Mouse (Mus musculus) cerebellum, postnatal 4 days (tissue): ENCODE data around the gene 5430419D17Rik.

Experiments
- DNase-seq, 2 experiments: peaks; one replicate each; pipeline ENCODE4 v3.0.0; 2022; ENCODE audit warnings: low spot score in 2 of 2, mixed read lengths in 1 of 2

Gene 5430419D17Rik

GRCm38 (mm10) chr7:131174121-131174520 is at the start of gene 5430419D17Rik:
Gene 5430419D17Rik (plus strand): TSS chr7:131174402.
- no peak for DNase-seq

DNA sequence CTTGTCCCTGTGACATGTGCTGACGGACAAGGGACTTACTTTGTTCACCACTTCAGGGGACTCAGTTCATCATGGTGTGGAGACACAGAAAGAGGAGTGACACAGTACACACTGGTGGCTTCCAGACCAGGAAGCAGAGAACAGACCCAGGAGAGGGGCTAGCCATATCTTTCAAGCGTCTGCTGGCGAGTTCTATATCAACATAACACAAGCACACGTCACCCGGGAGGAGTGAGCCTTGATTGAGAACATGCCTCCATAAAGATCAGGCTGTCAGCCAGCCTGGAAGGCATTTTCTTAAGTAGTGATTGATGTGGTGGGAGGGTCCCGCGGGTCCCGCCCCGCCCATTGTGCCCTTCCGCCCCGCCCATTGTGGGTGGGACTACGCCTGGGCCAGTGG is 44.2 kb upstream of the 5430419D17Rik start:
- DNase-seq, result no peak

DNA sequence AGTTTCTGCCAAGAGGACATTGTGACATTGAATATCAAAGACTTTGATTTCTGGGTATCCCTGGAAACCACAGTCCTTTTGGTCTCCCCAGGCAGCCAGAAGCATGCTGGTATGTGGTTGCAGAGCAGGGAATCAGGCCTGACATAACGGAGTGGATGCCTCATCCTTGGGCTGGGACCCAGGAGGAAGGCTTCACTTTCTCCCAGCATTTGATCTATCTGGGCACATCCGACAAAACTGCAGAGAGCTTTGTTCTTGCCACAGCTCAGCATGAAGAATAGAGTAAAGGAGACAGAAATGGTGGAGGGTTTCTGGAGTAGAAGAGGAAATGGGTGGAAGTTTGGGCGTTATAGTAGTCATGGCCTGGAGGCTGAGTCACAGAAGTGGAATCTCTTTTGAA is 41.0 kb upstream of the 5430419D17Rik start:
- DNase-seq, result no peak

- no peak for DNase-seq
These were observed 28.0 kb upstream of the 5430419D17Rik start, which contains the start of gene 4933402N03Rik for GRCm38 (mm10) chr7:131146214-131146613. Gene 4933402N03Rik (minus strand): TSS chr7:131146314.

DNA sequence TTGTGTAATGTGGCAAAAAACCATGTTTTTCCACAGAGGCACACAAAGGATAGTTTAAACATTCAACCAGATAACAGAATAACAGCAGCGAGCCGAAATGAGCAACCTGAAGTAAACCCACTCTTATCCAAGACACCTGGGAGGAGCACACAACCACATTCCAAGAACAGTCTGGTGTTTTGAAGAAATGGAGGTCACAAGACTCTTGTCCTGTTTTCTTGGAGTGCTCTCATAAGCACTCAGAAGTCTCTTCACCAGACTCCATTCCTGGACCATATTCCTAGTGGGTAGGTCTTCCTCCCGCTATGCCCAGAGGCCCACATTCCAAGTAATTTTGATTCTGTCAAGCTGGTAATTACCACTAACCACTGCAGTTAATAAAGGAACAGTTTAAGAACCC is 24.0 kb upstream of the 5430419D17Rik start:
- DNase-seq, result no peak

GRCm38 (mm10) chr7:131153044-131153443 is 21.2 kb upstream of the 5430419D17Rik start:
- DNase-seq, result no peak

GRCm38 (mm10) chr7:131162251-131162650 is 12.0 kb upstream of the 5430419D17Rik start:
- no peak for DNase-seq

- DNase-seq, result no peak
These were observed 6.4 kb upstream of the 5430419D17Rik start for GRCm38 (mm10) chr7:131167771-131168170.

- no peak for DNase-seq
These were observed 5.1 kb upstream of the 5430419D17Rik start for GRCm38 (mm10) chr7:131169099-131169498.

GRCm38 (mm10) chr7:131182685-131183084 is 8.5 kb downstream of the 5430419D17Rik start:
- peak in 1 of 2 experiments; percentile 34 for DNase-seq

DNA sequence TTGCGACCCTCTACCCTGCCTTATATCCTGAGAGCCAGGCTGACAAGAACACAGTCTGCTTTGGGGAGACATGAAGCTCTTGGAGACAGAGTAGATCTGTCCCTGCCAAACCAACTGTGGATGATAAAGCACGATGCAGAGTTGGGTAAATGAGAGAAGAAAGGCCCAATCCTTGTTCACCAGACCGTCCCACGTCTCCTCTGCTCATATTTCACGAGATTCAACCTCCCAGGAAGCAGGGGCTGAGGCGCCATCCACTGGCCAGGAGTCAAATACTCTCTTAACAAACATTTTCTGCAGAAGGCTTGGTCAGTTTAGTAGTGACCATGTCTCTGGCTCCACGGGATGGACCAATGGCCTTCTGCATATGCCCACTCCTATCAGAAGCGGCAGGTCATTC is 10.1 kb downstream of the 5430419D17Rik start:
- DNase-seq, result no peak

DNA sequence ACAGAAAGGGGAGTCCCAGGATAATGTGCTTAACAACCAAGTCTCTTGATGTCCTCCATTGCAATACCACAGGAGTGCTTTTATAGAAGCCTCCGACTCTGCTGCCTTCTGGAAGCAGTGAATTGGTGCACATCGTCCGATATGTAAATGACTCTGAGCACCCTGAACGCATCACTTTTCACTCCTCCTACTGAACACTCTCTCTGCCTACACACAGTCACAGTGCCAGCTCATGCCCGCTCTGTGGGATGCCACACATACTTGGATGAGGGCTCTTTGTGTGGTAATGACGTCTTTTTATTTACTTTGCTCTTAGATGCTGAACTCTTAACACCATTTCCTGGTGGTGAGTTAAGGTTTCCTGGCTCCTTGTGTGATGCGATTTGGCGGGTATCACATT is 12.8 kb downstream of the 5430419D17Rik start:
- DNase-seq, result no peak

GRCm38 (mm10) chr7:131187996-131188395 is 13.8 kb downstream of the 5430419D17Rik start:
- no peak for DNase-seq

GRCm38 (mm10) chr7:131223086-131223485 is 48.9 kb downstream of the 5430419D17Rik start:
- DNase-seq, result no peak

DNA sequence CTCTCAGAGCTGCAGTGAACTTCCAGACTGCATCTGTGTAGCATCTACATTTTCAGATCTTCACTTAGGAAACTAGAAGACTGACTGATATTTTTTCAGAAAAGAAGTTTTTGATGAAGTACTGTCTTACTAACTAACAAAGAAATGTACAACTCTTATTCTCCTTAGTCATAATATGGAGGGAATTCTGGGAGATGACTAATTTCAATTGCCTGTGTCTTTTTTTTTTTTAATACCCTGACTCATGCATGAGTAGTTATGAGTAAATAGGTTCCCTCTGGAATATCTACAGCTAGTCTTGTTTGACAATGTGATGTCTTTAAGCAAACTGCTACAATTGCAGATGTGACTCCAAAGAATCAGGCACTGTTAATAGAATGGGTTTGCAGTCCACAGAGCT is 61.9 kb downstream of the 5430419D17Rik start:
- DNase-seq, result no peak

DNA sequence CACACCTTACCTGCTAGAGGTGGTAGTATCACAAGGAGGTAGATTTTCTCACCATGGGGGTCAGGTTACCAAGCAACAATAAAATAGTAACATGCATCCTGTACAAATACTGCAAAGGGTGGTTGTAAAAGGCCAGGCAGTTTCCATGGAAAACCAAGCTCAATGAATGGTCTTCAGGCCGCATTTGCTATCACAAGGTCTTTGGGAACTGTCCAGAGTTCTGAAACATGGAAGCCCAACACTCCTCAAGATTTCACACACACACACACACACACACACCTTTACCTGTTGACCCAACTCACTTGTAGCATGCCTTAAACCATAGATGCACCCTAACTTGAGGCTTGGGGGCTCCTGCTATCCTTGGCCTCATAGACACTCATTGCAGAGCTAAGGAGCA is 70.8 kb downstream of the 5430419D17Rik start:
- DNase-seq, result no peak

DNA sequence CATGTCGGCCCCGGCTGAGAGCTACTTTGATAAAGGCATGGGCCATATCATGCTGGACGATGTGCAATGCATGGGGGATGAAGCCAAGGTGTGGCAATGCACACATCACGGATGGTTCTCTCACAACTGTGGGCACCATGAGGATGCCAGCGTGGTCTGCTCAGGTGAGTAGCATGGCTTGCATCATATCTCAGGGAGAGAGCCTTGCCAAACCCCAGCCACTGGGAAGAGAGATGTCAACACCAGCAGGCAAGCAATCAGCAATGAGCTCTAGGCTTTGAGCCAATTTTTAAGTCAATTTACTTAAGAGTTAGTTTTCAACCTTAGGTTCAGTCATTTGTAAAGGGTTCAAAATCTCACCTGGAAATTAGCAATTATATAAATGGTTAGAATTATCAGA is 82.6 kb downstream of the 5430419D17Rik start:
- no peak for DNase-seq

DNA sequence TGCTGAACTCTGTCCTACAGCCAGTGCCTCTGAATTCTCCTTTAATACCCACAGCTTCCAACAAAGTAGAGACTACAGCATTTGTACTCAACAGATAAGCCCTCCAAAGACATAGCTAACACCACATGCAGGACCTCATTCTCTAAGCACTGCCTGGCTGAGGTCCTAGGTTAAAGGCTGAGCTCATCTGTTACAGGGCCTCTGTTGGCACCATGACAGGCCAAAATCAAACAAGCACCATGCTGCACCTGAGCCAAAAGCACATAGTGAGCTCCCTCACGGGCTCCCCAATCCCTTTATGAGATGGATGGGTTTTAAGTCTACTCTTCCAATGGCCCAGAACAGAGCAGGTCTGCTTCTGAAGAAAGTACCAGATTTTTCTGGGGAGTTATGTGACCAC is 83.1 kb downstream of the 5430419D17Rik start:
- no peak for DNase-seq

DNA sequence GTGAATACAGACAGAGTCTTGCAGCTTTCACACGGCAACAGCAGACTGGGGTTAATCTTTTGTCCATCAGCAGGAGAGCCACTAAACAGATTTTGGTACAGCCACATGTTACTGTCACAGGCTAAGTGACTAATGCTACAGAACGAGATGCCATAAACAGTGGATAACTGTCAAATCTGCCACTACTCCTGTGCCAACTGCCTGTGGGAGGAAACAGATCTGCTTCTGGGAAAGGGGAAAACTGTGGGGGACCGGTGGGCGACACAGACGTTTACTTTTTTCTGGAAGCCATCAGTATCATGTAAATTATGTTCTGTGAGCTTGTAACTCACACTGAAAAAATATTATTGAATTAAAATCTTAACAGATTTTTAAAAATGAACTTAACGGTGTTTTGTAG is 86.7 kb downstream of the 5430419D17Rik start:
- no peak for DNase-seq

DNA sequence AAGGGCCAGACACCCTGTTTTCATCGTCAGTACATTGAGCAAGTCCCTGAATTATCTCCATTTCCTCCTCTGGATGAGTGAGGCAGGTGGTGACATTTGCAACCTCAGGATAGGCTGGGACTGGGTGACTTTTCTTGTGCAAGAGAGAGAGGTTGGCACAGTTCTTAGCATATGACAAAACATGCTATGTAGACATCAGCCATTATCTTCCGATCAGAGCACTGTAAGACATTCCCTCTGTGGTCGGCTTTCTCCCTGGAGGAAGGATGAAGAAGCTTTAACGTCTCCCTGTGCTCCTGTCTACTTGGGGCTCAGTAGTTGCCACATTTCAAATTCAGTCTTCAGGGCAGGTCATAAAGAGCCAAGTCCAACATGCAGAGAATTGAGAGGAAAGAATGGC is 90.0 kb downstream of the 5430419D17Rik start:
- no peak for DNase-seq

DNA sequence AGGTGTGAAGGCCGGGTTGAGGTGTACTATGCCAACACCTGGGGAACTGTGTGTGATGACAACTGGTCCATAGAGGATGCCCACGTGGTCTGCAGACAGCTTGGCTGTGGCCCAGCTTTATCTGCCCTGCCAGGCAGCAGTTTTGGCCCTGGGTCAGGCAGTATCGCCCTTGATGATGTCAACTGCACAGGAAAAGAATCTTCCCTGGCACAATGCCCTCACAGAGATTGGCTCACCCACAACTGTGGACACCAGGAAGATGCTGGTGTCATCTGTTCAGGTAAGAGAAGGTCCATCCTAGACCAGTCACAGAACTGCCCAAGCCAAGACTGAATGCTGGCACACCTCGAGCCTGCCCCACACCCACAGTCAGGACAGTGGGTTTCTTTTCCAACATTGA is 91.6 kb downstream of the 5430419D17Rik start:
- peak in 1 of 2 experiments; percentile 4 for DNase-seq

- no peak for DNase-seq
These were observed 122.9 kb downstream of the 5430419D17Rik start for GRCm38 (mm10) chr7:131297151-131297550.

- DNase-seq, result no peak
These were observed 129.1 kb downstream of the 5430419D17Rik start for GRCm38 (mm10) chr7:131303340-131303739.

DNA sequence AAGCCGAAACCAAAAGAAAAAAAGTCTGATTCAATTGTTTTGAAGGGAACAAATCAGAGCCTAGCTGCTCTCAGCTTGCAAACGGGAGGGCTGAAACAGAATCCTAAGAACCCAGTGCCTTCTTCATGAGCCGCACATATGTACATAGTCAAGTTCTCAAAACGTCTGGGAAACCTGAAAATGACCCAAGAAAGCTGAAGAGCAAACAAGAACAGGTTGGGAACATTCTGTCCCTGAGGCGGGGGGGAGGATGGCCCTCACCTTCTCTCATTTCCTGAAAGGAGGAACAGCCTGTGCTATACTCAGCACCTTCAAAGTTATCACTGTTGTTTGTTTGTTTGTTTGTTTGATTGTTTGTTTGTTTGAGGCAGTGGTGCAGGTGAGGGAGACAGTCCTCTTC is 132.5 kb downstream of the 5430419D17Rik start:
- DNase-seq, result no peak
